Mouse (Mus musculus) heart, adult 2 months (tissue): Measurements from ENCODE around the gene Anxa4. TPM values are rescaled to one million over a fixed set of nuclear protein-coding genes. Genes with fewer than 3 reads are reported as not detected.
A peak's percentile ranks its signal among the peaks of the same experiment; 100 is the strongest.

ENCODE experiments used
- DNase-seq, 2 experiments: peaks; one replicate each; pipeline ENCODE4 v3.0.0; 2021
- H3K27ac ChIP-seq: fragments of 200-600 bp; 2 replicates; pipeline ENCODE4 v1.8.1; 2022
- H3K27me3 ChIP-seq: fragments of 200-500 bp; 2 replicates; pipeline ENCODE4 v1.6.1; 2012; ENCODE audit warnings: mild to moderate bottlenecking, low read length, inconsistent platforms, mixed read lengths; ENCODE audit not compliant: control insufficient read depth, insufficient read depth
- H3K36me3 ChIP-seq: fragments of 200-500 bp; 2 replicates; pipeline ENCODE4 v1.6.1; 2012; ENCODE audit warnings: low read length, inconsistent platforms; ENCODE audit not compliant: control insufficient read depth, insufficient read depth
- H3K4me1 ChIP-seq: fragments of 200-500 bp; 2 replicates; pipeline ENCODE4 v1.6.1; 2011; ENCODE audit warnings: low read length; ENCODE audit not compliant: control insufficient read depth, insufficient read depth
- H3K4me3 ChIP-seq: fragments of 200-600 bp; 2 replicates; pipeline ENCODE4 v1.8.1; 2022
- H3K79me2 ChIP-seq: fragments of 200-500 bp; replicated peaks from 2 replicates; pipeline ENCODE4 v1.6.1; 2012; ENCODE audit warnings: mild to moderate bottlenecking, inconsistent platforms, low read length, moderate library complexity, mixed read lengths; ENCODE audit not compliant: control insufficient read depth, insufficient read depth
- H3K9ac ChIP-seq: fragments of 200-500 bp; 2 replicates; pipeline ENCODE4 v1.6.1; 2012; ENCODE audit warnings: low read depth, mild to moderate bottlenecking, control low read depth, inconsistent platforms, low read length, mixed read lengths
- CTCF ChIP-seq: fragments of 200-600 bp; IDR thresholded peaks from 2 replicates; pipeline ENCODE4 v1.8.1; 2022; ENCODE audit warnings: antibody characterized with exemption, mild to moderate bottlenecking, moderate library complexity
- EP300 ChIP-seq: fragments of 200-500 bp; IDR thresholded peaks from 2 replicates; pipeline ENCODE4 v1.6.1; 2011; ENCODE audit warnings: low read depth, low read length, control low read depth; ENCODE audit not compliant: insufficient read depth
- POLR2A ChIP-seq: fragments of 200-500 bp; IDR thresholded peaks from 2 replicates; pipeline ENCODE4 v1.6.1; 2011; ENCODE audit warnings: mild to moderate bottlenecking, low read depth, low read length, control low read depth; ENCODE audit not compliant: insufficient read depth
- WGBS: fragments of 180-500 bp; shearing (Covaris S2); methylation state at CpG from one replicate; pipeline ENCODE4 v1.1.7; 2018; 5-methylcytosine and 5-hydroxymethylcytosine counted together
- intact Hi-C: fragments of 180-260 bp; cut with DNase I; formaldehyde crosslinking; loops from one replicate; pipeline ENCODE4 v1.15.1; 2025
- polyA plus RNA-seq: library from polyadenylated mRNA; depleted of rRNA; stranded (reverse); fragments of >200 nt; gene quantifications from 2 replicates; pipeline ENCODE4 v1.2.3, GENCODE M21; 2012
- total RNA-seq, 2 experiments: library from RNA; stranded (reverse); gene quantifications; 2 replicates each; pipeline ENCODE4 v1.2.3; 2021

Gene Anxa4
- total and polyA plus RNA-seq, 3 experiments: 18.1 to 33.3 (median 33.1) TPM

GRCm38 (mm10) chr6:86736830-86737229, 56.6 kb downstream of the Anxa4 start:
- Histone ChIP-seq H3K79me2 (peaks cover 2% of the 10 kb centered on the region; the same call in 1 of the 2 replicates), H3K36me3 (no peaks in the 10 kb centered on the region), H3K9ac (no peak overlapping the region), H3K4me1 (no peaks in the 10 kb centered on the region), H3K27me3 (no peaks in the 10 kb centered on the region), H3K27ac (no peak overlapping the region), H3K4me3 (no peak overlapping the region)
- TF ChIP-seq POLR2A: no peak
- TF ChIP-seq CTCF: no peak
- no peak for TF ChIP-seq EP300
- intact Hi-C loops: no loop called here
- no peak for DNase-seq
- WGBS: 50% methylated on average over 6 of the region's 6 CpGs

- Histone ChIP-seq H3K4me3 (no peak overlapping the region), H3K36me3 (no peaks in the 10 kb centered on the region), H3K9ac (no peak overlapping the region), H3K4me1 (no peaks in the 10 kb centered on the region), H3K27me3 (no peaks in the 10 kb centered on the region), H3K27ac (no peak overlapping the region), H3K79me2 (peaks cover 2% of the 10 kb centered on the region; the same call in 1 of the 2 replicates)
- 80% methylated on average over 4 of the region's 4 CpGs for WGBS
- intact Hi-C loops: no loop called here
- no peak for DNase-seq
- TF ChIP-seq CTCF: no peak
- no peak for TF ChIP-seq POLR2A
- TF ChIP-seq EP300: no peak
Observed at GRCm38 (mm10) chr6:86736313-86736712, 57.1 kb downstream of the Anxa4 start.

GRCm38 (mm10) chr6:86733183-86733876, 60.1 kb downstream of the Anxa4 start, which contains the start of gene Gmcl1:
Gene Gmcl1, minus strand, starts transcription at chr6:86733383.
- DNase-seq: peak; percentile 95
- Histone ChIP-seq H3K27ac (peak within 1 kb of the TSS; percentile 77), H3K4me3 (peak within 1 kb of the TSS; percentile 90), H3K9ac (peak within 1 kb of the TSS; percentile 87), H3K36me3 (no peaks in the 10 kb centered on the region), H3K27me3 (no peaks in the 10 kb centered on the region), H3K4me1 (no peaks in the 10 kb centered on the region), H3K79me2 (peaks cover 4% of the 10 kb centered on the region; the same call in 1 of the 2 replicates)
- intact Hi-C loops: loop anchor here (5.0 kb wide), 1 partner anchor 51 kb away; the partner anchor contains the start of gene Snrnp27
- TF ChIP-seq CTCF: no peak
- peak; percentile 74; the same call in 1 of the 2 replicates for TF ChIP-seq EP300
- TF ChIP-seq POLR2A: peak; percentile 87
- WGBS: under 1% methylated on average over 59 of the region's 59 CpGs

GRCm38 (mm10) chr6:86732276-86733173, 60.9 kb downstream of the Anxa4 start:
- H3K4me3 ChIP-seq: peak overlapping the region; percentile 90
- H3K79me2 ChIP-seq: peaks cover 4% of the 10 kb centered on the region
- H3K9ac ChIP-seq: peak overlapping the region; percentile 87
- H3K4me1 ChIP-seq: no peaks in the 10 kb centered on the region
- H3K27me3 ChIP-seq: no peaks in the 10 kb centered on the region
- no peak for DNase-seq
- intact Hi-C loops: loop anchor here (5.0 kb wide), 1 partner anchor 50 kb away; the partner anchor contains the start of gene Snrnp27
- no peaks in the 10 kb centered on the region for H3K36me3 ChIP-seq
- peak overlapping the region; percentile 75 for H3K27ac ChIP-seq
- WGBS: under 1% methylated on average over 62 of the region's 62 CpGs
- TF ChIP-seq POLR2A (no peak), CTCF (no peak), EP300 (no peak)

GRCm38 (mm10) chr6:86728711-86729110, 64.7 kb downstream of the Anxa4 start:
- Histone ChIP-seq H3K27me3 (no peaks in the 10 kb centered on the region), H3K4me3 (no peak overlapping the region), H3K9ac (no peak overlapping the region), H3K27ac (no peak overlapping the region), H3K4me1 (no peaks in the 10 kb centered on the region), H3K79me2 (peaks cover 4% of the 10 kb centered on the region), H3K36me3 (no peaks in the 10 kb centered on the region)
- intact Hi-C loops: no loop called here
- no peak for TF ChIP-seq EP300
- no peak for TF ChIP-seq POLR2A
- no peak for TF ChIP-seq CTCF
- DNase-seq: no peak
- 94% methylated on average over 5 of the region's 5 CpGs for WGBS

- no peaks in the 10 kb centered on the region for H3K4me1 ChIP-seq
- TF ChIP-seq CTCF (no peak), POLR2A (no peak), EP300 (no peak)
- DNase-seq: no peak
- H3K9ac ChIP-seq: no peak overlapping the region
- H3K79me2 ChIP-seq: no peaks in the 10 kb centered on the region; the same call in 1 of the 2 replicates
- H3K27me3 ChIP-seq: no peaks in the 10 kb centered on the region
- 92% methylated on average over 3 of the region's 3 CpGs for WGBS
- H3K27ac ChIP-seq: no peak overlapping the region
- intact Hi-C loops: no loop called here
- H3K36me3 ChIP-seq: no peaks in the 10 kb centered on the region
- H3K4me3 ChIP-seq: no peak overlapping the region
Observed at GRCm38 (mm10) chr6:86721977-86722376, 71.4 kb downstream of the Anxa4 start.
